Mouse (Mus musculus): Measurements from ENCODE around the gene Lmo2. TPM values are rescaled to one million over a fixed set of nuclear protein-coding genes. Genes with fewer than 3 reads are reported as not detected.

Lmo2 gene
- polyA plus RNA-seq, 1 experiment from 2014 or later = 10.6 TPM

GRCm38 (mm10) chr2:103991303-103991702 lies 33.5 kb downstream of the Lmo2 start:
- no peak overlapping the region for H3K4me3 ChIP-seq (ENCODE audit: low read depth, low read length)
- no peaks in the 10 kb centered on the region for H3K27me3 ChIP-seq (ENCODE audit: control insufficient read depth, insufficient read depth, low read length)
- peak; percentile 25; the same call in 1 of the 2 replicates for TF ChIP-seq CTCF (IDR thresholded peaks at IDR 0.05; ENCODE audit: low read depth)
- TF ChIP-seq EP300 (optimal IDR thresholded peaks at IDR 0.05) = no peak
- H3K4me2 ChIP-seq (replicated peaks; ENCODE audit: low read depth) = no peak overlapping the region
- DNase-seq (ENCODE audit: low spot score) (no peak), ATAC-seq (ENCODE audit: low FRiP score, low TSS enrichment) (no peak)
- H3K9me3 ChIP-seq (ENCODE audit: control insufficient read depth, low read length) = no peaks in the 10 kb centered on the region
- no peak overlapping the region for H3K27ac ChIP-seq (replicated peaks)
- no peak overlapping the region for H3K9ac ChIP-seq (ENCODE audit: low read length)
- no peaks in the 10 kb centered on the region for H3K4me1 ChIP-seq (replicated peaks; ENCODE audit: control insufficient read depth, insufficient read depth)
- H3K36me3 ChIP-seq (ENCODE audit: control insufficient read depth, insufficient read depth, low read length) = no peaks in the 10 kb centered on the region

- H3K36me3 ChIP-seq (ENCODE audit: control insufficient read depth, insufficient read depth, low read length) = no peaks in the 10 kb centered on the region
- H3K27me3 ChIP-seq (ENCODE audit: control insufficient read depth, insufficient read depth, low read length) = no peaks in the 10 kb centered on the region
- H3K4me1 ChIP-seq (replicated peaks; ENCODE audit: control insufficient read depth, insufficient read depth) = no peaks in the 10 kb centered on the region
- H3K27ac ChIP-seq (replicated peaks) = no peak overlapping the region
- no peak for DNase-seq (ENCODE audit: low spot score)
- H3K9ac ChIP-seq (ENCODE audit: low read length) = no peak overlapping the region
- H3K9me3 ChIP-seq (ENCODE audit: control insufficient read depth, low read length) = no peaks in the 10 kb centered on the region
- TF ChIP-seq CTCF (IDR thresholded peaks at IDR 0.05; ENCODE audit: low read depth) (no peak), EP300 (optimal IDR thresholded peaks at IDR 0.05) (no peak)
- ATAC-seq (ENCODE audit: low FRiP score, low TSS enrichment) = no peak
- no peak overlapping the region for H3K4me3 ChIP-seq (ENCODE audit: low read depth, low read length)
- H3K4me2 ChIP-seq (replicated peaks; ENCODE audit: low read depth) = no peak overlapping the region
- WGBS = 70% methylated on average over 9 of the region's 9 CpGs
These were observed 34.4 kb downstream of the Lmo2 start for GRCm38 (mm10) chr2:103992162-103992561.

DNA sequence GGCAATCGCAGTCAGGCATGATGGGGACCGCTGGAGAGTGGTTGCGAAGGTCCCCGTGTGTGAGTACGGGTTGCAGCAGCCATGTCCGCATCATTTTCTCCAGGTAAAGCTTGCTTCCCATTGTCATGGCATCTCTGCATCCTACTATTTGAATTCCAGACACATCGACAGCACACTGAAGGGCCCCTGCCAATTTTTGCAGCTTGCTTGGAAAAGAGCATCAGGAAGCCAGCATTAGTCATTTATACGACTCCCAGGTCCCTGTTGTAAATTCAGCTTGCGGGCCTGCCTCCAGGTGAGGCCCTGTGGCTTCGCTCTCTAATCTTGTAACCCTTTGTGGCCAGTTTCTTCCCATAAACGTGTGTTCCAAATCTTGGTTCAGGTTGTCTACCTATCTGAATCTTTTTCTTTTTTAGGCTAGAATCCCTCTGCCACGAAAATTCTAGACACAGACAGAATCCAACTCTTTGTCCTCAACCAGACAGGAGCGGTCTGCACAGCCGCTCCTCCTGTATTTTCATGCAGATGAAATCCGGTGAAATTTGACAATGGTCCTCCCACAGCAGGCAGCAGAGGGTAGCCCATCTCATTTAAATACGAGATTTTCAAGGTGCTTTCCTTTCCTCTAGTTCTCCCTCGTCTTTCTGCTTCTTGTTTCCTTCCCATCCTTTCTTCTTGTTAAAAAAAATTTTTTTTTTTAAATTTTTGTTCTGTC lies 35.0 kb downstream of the Lmo2 start:
- Histone ChIP-seq H3K4me1 (replicated peaks; ENCODE audit: control insufficient read depth, insufficient read depth) (no peaks in the 10 kb centered on the region), H3K9me3 (ENCODE audit: control insufficient read depth, low read length) (no peaks in the 10 kb centered on the region), H3K4me2 (replicated peaks; ENCODE audit: low read depth) (no peak overlapping the region), H3K4me3 (ENCODE audit: low read depth, low read length) (no peak overlapping the region), H3K9ac (ENCODE audit: low read length) (no peak overlapping the region), H3K27ac (replicated peaks) (no peak overlapping the region), H3K27me3 (ENCODE audit: control insufficient read depth, insufficient read depth, low read length) (no peaks in the 10 kb centered on the region), H3K36me3 (ENCODE audit: control insufficient read depth, insufficient read depth, low read length) (no peaks in the 10 kb centered on the region)
- 38% methylated on average over 17 of the region's 17 CpGs for WGBS
- TF ChIP-seq EP300 (optimal IDR thresholded peaks at IDR 0.05) (no peak), CTCF (IDR thresholded peaks at IDR 0.05; ENCODE audit: low read depth) (no peak)
- no peak for ATAC-seq (ENCODE audit: low FRiP score, low TSS enrichment)
- no peak for DNase-seq (ENCODE audit: low spot score)

DNA sequence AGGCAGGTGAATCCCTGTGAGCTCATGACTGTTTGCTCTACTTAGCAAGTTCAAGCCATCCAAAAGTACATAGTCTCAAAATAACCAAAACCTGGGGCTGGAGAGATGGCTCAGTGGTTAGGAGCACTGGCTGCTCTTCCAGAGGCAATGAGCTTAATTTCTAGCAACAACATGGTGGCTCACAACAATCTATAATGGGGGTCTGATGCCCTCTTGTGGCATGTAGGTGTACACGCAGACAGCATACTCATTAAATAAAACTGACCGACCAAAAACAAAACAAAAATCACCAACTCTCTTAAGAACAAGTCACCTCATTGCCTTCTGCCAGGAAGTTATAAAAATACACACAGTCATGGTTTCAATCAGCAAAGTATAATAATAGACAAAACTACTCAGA lies 43.3 kb downstream of the Lmo2 start:
- H3K4me1 ChIP-seq (replicated peaks; ENCODE audit: control insufficient read depth, insufficient read depth) = no peaks in the 10 kb centered on the region
- no peaks in the 10 kb centered on the region for H3K27me3 ChIP-seq (ENCODE audit: control insufficient read depth, insufficient read depth, low read length)
- WGBS = 17% methylated on average over 2 of the region's 2 CpGs
- H3K9ac ChIP-seq (ENCODE audit: low read length) = no peak overlapping the region
- H3K4me2 ChIP-seq (replicated peaks; ENCODE audit: low read depth) = no peak overlapping the region
- H3K36me3 ChIP-seq (ENCODE audit: control insufficient read depth, insufficient read depth, low read length) = no peaks in the 10 kb centered on the region
- ATAC-seq (ENCODE audit: low FRiP score, low TSS enrichment) = no peak
- no peak for DNase-seq (ENCODE audit: low spot score)
- no peak overlapping the region for H3K4me3 ChIP-seq (ENCODE audit: low read depth, low read length)
- H3K9me3 ChIP-seq (ENCODE audit: control insufficient read depth, low read length) = no peaks in the 10 kb centered on the region
- TF ChIP-seq EP300 (optimal IDR thresholded peaks at IDR 0.05) = no peak
- peak; percentile 70 for TF ChIP-seq CTCF (IDR thresholded peaks at IDR 0.05; ENCODE audit: low read depth)
- H3K27ac ChIP-seq (replicated peaks) = no peak overlapping the region

- Histone ChIP-seq H3K4me3 (ENCODE audit: low read depth, low read length) (no peak overlapping the region), H3K4me2 (replicated peaks; ENCODE audit: low read depth) (no peak overlapping the region), H3K9ac (ENCODE audit: low read length) (no peak overlapping the region), H3K27me3 (ENCODE audit: control insufficient read depth, insufficient read depth, low read length) (no peaks in the 10 kb centered on the region), H3K4me1 (replicated peaks; ENCODE audit: control insufficient read depth, insufficient read depth) (no peaks in the 10 kb centered on the region), H3K27ac (replicated peaks) (no peak overlapping the region), H3K36me3 (ENCODE audit: control insufficient read depth, insufficient read depth, low read length) (no peaks in the 10 kb centered on the region), H3K9me3 (ENCODE audit: control insufficient read depth, low read length) (no peaks in the 10 kb centered on the region)
- WGBS = 78% methylated on average over 4 of the region's 4 CpGs
- ATAC-seq (ENCODE audit: low FRiP score, low TSS enrichment) (no peak), DNase-seq (ENCODE audit: low spot score) (no peak)
- TF ChIP-seq EP300 (optimal IDR thresholded peaks at IDR 0.05) = no peak
- TF ChIP-seq CTCF (IDR thresholded peaks at IDR 0.05; ENCODE audit: low read depth) = no peak
These were observed 44.1 kb downstream of the Lmo2 start for GRCm38 (mm10) chr2:104001861-104002260.

GRCm38 (mm10) chr2:104002711-104003413 lies 45.1 kb downstream of the Lmo2 start:
- Histone ChIP-seq H3K9ac (ENCODE audit: low read length) (no peak overlapping the region), H3K4me1 (replicated peaks; ENCODE audit: control insufficient read depth, insufficient read depth) (no peaks in the 10 kb centered on the region), H3K36me3 (ENCODE audit: control insufficient read depth, insufficient read depth, low read length) (no peaks in the 10 kb centered on the region), H3K4me2 (replicated peaks; ENCODE audit: low read depth) (no peak overlapping the region), H3K9me3 (ENCODE audit: control insufficient read depth, low read length) (no peaks in the 10 kb centered on the region), H3K27me3 (ENCODE audit: control insufficient read depth, insufficient read depth, low read length) (no peaks in the 10 kb centered on the region), H3K27ac (replicated peaks) (no peak overlapping the region), H3K4me3 (ENCODE audit: low read depth, low read length) (no peak overlapping the region)
- DNase-seq (ENCODE audit: low spot score) (peak; percentile 61), ATAC-seq (ENCODE audit: low FRiP score, low TSS enrichment) (no peak)
- WGBS = 27% methylated on average over 16 of the region's 16 CpGs
- peak; percentile 77 for TF ChIP-seq CTCF (IDR thresholded peaks at IDR 0.05; ENCODE audit: low read depth)
- no peak for TF ChIP-seq EP300 (optimal IDR thresholded peaks at IDR 0.05)
